Comparison of ENCODE assay signal across 11 mouse cellular contexts in the genomic region with DNA sequence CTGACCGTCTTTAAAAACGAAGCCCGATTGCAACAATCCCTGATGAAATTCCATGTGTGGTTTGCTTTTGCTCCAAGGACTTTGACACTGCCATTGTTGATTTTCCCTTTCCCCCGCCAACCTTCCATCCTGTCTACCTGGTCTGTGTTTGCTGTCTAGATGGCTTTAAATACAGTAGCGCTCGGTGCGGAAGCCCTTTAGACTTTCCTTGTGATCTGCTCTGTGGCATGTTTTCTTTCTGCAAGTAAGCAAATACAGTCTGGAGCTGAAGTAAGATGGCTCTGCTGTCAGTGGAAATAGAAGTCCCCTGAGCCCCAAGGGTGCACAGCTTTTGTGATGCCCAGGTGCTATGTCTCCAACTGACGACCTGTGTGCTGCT. TPM values are rescaled to one million over a fixed set of nuclear protein-coding genes. Genes with fewer than 3 reads are reported as not detected.
A peak's percentile ranks its signal among the peaks of the same experiment; 100 is the strongest.
DNase-seq lines count a peak whose midpoint lies in the region; ATAC-seq and TF ChIP-seq lines count a peak whose summit lies in the region.
"Had no signal": no experiment of that assay in that cellular context is flagged by ENCODE, and none has a peak within 500 bp of the region (broad histone marks: within the 10 kb centered on the region; RNA-seq: fewer than 3 reads in every experiment).

No protein-coding gene starts in this region.

- peak; percentile 99 for DNase-seq in liver, adult 2 months (ENCODE audit: extremely low read depth, low read depth, low spot score)
- DNase-seq in liver = no peak
- peak; percentile 41 for DNase-seq in stomach, postnatal 0 days (ENCODE audit: low spot score)
- DNase-seq in right cerebral cortex, postnatal 25 days = no peak
- DNase-seq in cerebellum, adult 18-20 months = no peak
- DNase-seq in cerebellum, postnatal 25 days = no peak
- DNase-seq: heart, adult 11 months; kidney, adult 18-20 months had no signal

- peak; percentile 56 for ATAC-seq in inflammation-experienced regulatory T-cells, adult 6 months
- ATAC-seq in midbrain, embryonic 12.5 days (ENCODE audit: low FRiP score, low read depth) = no peak
- peak; percentile 52; the same call in 1 of the 2 replicates for ATAC-seq in stomach, postnatal 0 days (ENCODE audit: low FRiP score, low TSS enrichment)

- 0 out of 2 replicates have a peak overlapping the region, but pooled peaks have one; percentile 2 for H3K4me3 ChIP-seq in liver, adult 2 months (ENCODE audit: insufficient read depth, low read depth, low read length)
- H3K4me3 ChIP-seq in midbrain, embryonic 12.5 days = no peak overlapping the region
- H3K4me3 ChIP-seq in stomach, postnatal 0 days (ENCODE audit: low read depth, low read length) = no peak overlapping the region

- H3K4me1 ChIP-seq in liver, adult 2 months (ENCODE audit: control insufficient read depth, insufficient read depth, low read length) = peaks cover 26% of the 10 kb centered on the region
- H3K4me1 ChIP-seq in midbrain, embryonic 12.5 days = peaks cover 25% of the 10 kb centered on the region
- H3K4me1 ChIP-seq in stomach, postnatal 0 days (replicated peaks; ENCODE audit: control insufficient read depth, insufficient read depth) = peaks cover 3% of the 10 kb centered on the region; the same call in 1 of the 2 replicates

- H3K27ac ChIP-seq in liver, adult 2 months (replicated peaks; ENCODE audit: insufficient read depth, low read depth, low read length) = peak overlapping the region; percentile 89
- H3K27ac ChIP-seq in midbrain, embryonic 12.5 days (replicated peaks) = peak overlapping the region; percentile 40; the same call in 1 of the 2 replicates
- H3K27ac ChIP-seq in stomach, postnatal 0 days (replicated peaks) = 0 out of 2 replicates have a peak overlapping the region, but pooled peaks have one; percentile 30

- WGBS in liver, adult 2 months = 23% methylated on average over 8 of the region's 8 CpGs
- 73% methylated on average over 8 of the region's 8 CpGs for WGBS in midbrain, embryonic 12.5 days
- WGBS in stomach, postnatal 0 days = 43% methylated on average over 8 of the region's 8 CpGs

- TF ChIP-seq EP300 in stomach, postnatal 0 days (optimal IDR thresholded peaks at IDR 0.05) = no peak

- no peak for TF ChIP-seq POLR2A in liver, adult 2 months (IDR thresholded peaks at IDR 0.05; ENCODE audit: extremely low read depth, insufficient read depth, low read length)

- no peaks in the 10 kb centered on the region for H3K79me2 ChIP-seq in liver, adult 2 months (ENCODE audit: control insufficient read depth, insufficient read depth, low read length)

- H3K36me3 ChIP-seq in liver, adult 2 months (ENCODE audit: control insufficient read depth, insufficient read depth, low read length) = no peaks in the 10 kb centered on the region
- peaks cover 4% of the 10 kb centered on the region; the same call in 1 of the 2 replicates for H3K36me3 ChIP-seq in midbrain, embryonic 12.5 days
- H3K36me3 ChIP-seq in stomach, postnatal 0 days (ENCODE audit: control insufficient read depth, insufficient read depth, low read length) = no peaks in the 10 kb centered on the region

- TF ChIP-seq CTCF in liver, adult 2 months (IDR thresholded peaks at IDR 0.05; ENCODE audit: low read depth, low read length) = no peak
- TF ChIP-seq CTCF in stomach, postnatal 0 days (IDR thresholded peaks at IDR 0.05; ENCODE audit: low read depth) = no peak

- H3K27me3 ChIP-seq in liver, adult 2 months (ENCODE audit: control insufficient read depth, insufficient read depth, low read length) = no peaks in the 10 kb centered on the region
- no peaks in the 10 kb centered on the region for H3K27me3 ChIP-seq in midbrain, embryonic 12.5 days
- no peaks in the 10 kb centered on the region for H3K27me3 ChIP-seq in stomach, postnatal 0 days (ENCODE audit: control insufficient read depth, insufficient read depth, low read length)

- no peak overlapping the region; the same call in 1 of the 2 replicates for H3K9ac ChIP-seq in liver, adult 2 months (ENCODE audit: low read depth, low read length)
- no peak overlapping the region for H3K9ac ChIP-seq in midbrain, embryonic 12.5 days (replicated peaks)
- H3K9ac ChIP-seq in stomach, postnatal 0 days (ENCODE audit: low read length) = no peak overlapping the region

- no peak overlapping the region for H3K4me2 ChIP-seq in midbrain, embryonic 12.5 days (replicated peaks)
- 0 out of 2 replicates have a peak overlapping the region, but pooled peaks have one; percentile 11 for H3K4me2 ChIP-seq in stomach, postnatal 0 days (replicated peaks; ENCODE audit: low read depth)

- H3K9me3 ChIP-seq in midbrain, embryonic 12.5 days = 0 out of 2 replicates have a peak, but pooled peaks cover 5% of the 10 kb centered on the region
- H3K9me3 ChIP-seq in stomach, postnatal 0 days (ENCODE audit: control insufficient read depth, low read length) = no peaks in the 10 kb centered on the region

RNA-seq across cellular contexts. Expression of gene Gja10, which starts 31.6 kb away (rescaled TPM):
- total RNA-seq in liver, adult 2 months (2014; rRNA removed) = 0.18 TPM in 1 of 2 replicates, not detected in the other
- polyA plus RNA-seq in liver, adult 2 months (2012; rRNA removed) = 0.07 and 0.16 TPM in 2 replicates
- polyA plus RNA-seq in inflammation-experienced regulatory T-cells, adult 6 months (2017; shearing (Covaris generic)) = not detected
- polyA plus RNA-seq in midbrain, embryonic 12.5 days (2016; fragmentation: Nextera tagmentation; extraction: Ambion mirVana) = 0.10 TPM in 1 of 2 replicates, not detected in the other
- not detected in 2 replicates for polyA plus RNA-seq in stomach, postnatal 0 days (2015; fragmentation: Nextera tagmentation; extraction: Ambion mirVana)
- total RNA-seq: left cerebral cortex, adult 18-20 months had no signal

RNA-seq across cellular contexts. Expression of gene Casp8ap2, which starts 44.3 kb away (rescaled TPM):
- 2.8 and 4.7 TPM in 2 replicates for total RNA-seq in liver, adult 2 months (2014; rRNA removed)
- polyA plus RNA-seq in liver, adult 2 months (2012; rRNA removed) = 0.58 and 0.97 TPM in 2 replicates
- polyA plus RNA-seq in inflammation-experienced regulatory T-cells, adult 6 months (2017; shearing (Covaris generic)) = 10 to 100 TPM; 37.4 to 47.1 (median 46.6) TPM
- polyA plus RNA-seq in midbrain, embryonic 12.5 days (2016; fragmentation: Nextera tagmentation; extraction: Ambion mirVana) = 61.3 and 62.1 TPM in 2 replicates
- polyA plus RNA-seq in stomach, postnatal 0 days (2015; fragmentation: Nextera tagmentation; extraction: Ambion mirVana) = 15.7 and 19.4 TPM in 2 replicates

Comparison
In these comparisons a context has a peak if more than half of its experiments do, and no peak if none do; other contexts are left out.
1. DNase-seq: peak in liver, adult 2 months (single experiment) and stomach, postnatal 0 days (single experiment); none in liver (single experiment), right cerebral cortex, postnatal 25 days (single experiment), cerebellum, adult 18-20 months (0 of 2) and cerebellum, postnatal 25 days (0 of 2).
2. H3K27ac ChIP-seq: peak in every context shown above with its lines; median percentile 89 in liver, adult 2 months; 40 in midbrain, embryonic 12.5 days; 30 in stomach, postnatal 0 days.